Mouse (Mus musculus) myocyte (in vitro differentiated cells): ENCODE measurements around the gene Cabp2.

ENCODE experiments used
- CEBPB ChIP-seq: IDR thresholded peaks from 2 replicates; pipeline ENCODE4 v1.6.1; 2011; ENCODE audit warnings: mild to moderate bottlenecking, moderate library complexity; ENCODE audit not compliant: poor library complexity, insufficient read depth, severe bottlenecking
- E2F4 ChIP-seq: IDR thresholded peaks from one replicate; pipeline ENCODE4 v1.6.1; 2011; ENCODE audit warnings: mild to moderate bottlenecking, control low read depth, moderate library complexity; ENCODE audit not compliant: insufficient read depth
- POLR2A ChIP-seq: IDR thresholded peaks from one replicate; pipeline ENCODE4 v1.6.1; 2011; ENCODE audit warnings: low read depth, mild to moderate bottlenecking, control low read depth, moderate library complexity; ENCODE audit not compliant: insufficient read length
- POLR2AphosphoS2 ChIP-seq: IDR thresholded peaks from one replicate; pipeline ENCODE4 v1.6.1; 2011; ENCODE audit warnings: low read depth, control low read depth; ENCODE audit not compliant: insufficient read length
- TCF12 ChIP-seq: IDR thresholded peaks from one replicate; pipeline ENCODE4 v1.6.1; 2011; ENCODE audit warnings: mild to moderate bottlenecking, control low read depth; ENCODE audit not compliant: poor library complexity, insufficient read depth, severe bottlenecking
- TCF3 ChIP-seq: IDR thresholded peaks from one replicate; pipeline ENCODE4 v1.6.1; 2011; ENCODE audit warnings: low read depth, control low read depth; ENCODE audit not compliant: insufficient read length
- USF1 ChIP-seq: IDR thresholded peaks from one replicate; pipeline ENCODE4 v1.6.1; 2011; ENCODE audit warnings: low read depth, mild to moderate bottlenecking, control low read depth, moderate library complexity

- TF ChIP-seq POLR2A (no peak), USF1 (no peak), POLR2AphosphoS2 (no peak), CEBPB (no peak), TCF12 (no peak), E2F4 (no peak), TCF3 (no peak)
These were observed 53.0 kb downstream of the Cabp2 start for GRCm38 (mm10) chr19:4134354-4134753.
